Mouse (Mus musculus): ENCODE measurements at regions not wholly inside any gene's neighbourhood (a gene's known extent, or its start where the extent isn't known, plus 50 kb on each side); places are given as distances from the start of the nearest gene placed in this dataset.

GRCm38 (mm10) chr16:90550058-90550795 is 164.4 kb downstream of the Hunk start:
- H3K27ac ChIP-seq: no peak overlapping the region
- H3K4me3 ChIP-seq: no peak overlapping the region
- 68% methylated on average over 13 of the region's 13 CpGs for WGBS
- no peak overlapping the region for H3K9ac ChIP-seq
- no peak overlapping the region for H3K4me2 ChIP-seq
- no peak for ATAC-seq (ENCODE audit: insufficient number of reproducible peaks, insufficient read depth, low FRiP score, low TSS enrichment, low read depth)
- no peaks in the 10 kb centered on the region for H3K27me3 ChIP-seq
- peaks cover 7% of the 10 kb centered on the region; the same call in 1 of the 2 replicates for H3K9me3 ChIP-seq
- H3K36me3 ChIP-seq: no peaks in the 10 kb centered on the region
- peaks cover 9% of the 10 kb centered on the region for H3K4me1 ChIP-seq

Data from embryonic facial prominence, embryonic 13.5 days (tissue).